In the genomic region with DNA sequence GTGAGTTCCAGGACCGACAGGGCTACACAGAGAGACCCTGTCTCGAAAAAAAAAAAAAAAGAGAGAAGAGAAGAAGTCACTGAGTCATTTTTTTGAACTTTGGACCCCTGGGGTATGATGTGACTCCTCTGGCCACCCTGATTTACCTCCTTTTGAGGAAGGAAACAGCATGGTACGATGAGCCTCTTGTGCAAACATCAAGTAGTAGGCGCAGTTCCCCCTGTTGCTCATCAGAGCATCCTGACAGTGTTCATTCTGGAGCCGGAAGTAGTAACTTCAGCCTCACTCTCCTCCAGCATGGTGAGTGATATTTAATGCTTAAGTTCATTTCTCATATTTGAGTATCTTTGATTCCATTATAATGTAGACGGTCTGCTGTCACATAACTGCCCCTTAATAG, we compare ENCODE assay signal across 29 mouse cellular contexts.
DNase-seq lines count a peak whose midpoint lies in the region; ATAC-seq lines count a peak whose summit lies in the region.
"Had no signal": no experiment of that assay in that cellular context is flagged by ENCODE, and none has a peak within 500 bp of the region (broad histone marks: within the 10 kb centered on the region; RNA-seq: fewer than 3 reads in every experiment).

No protein-coding gene starts in this region.

- peak overlapping the region; percentile 17; the same call in 1 of the 2 replicates for H3K27ac ChIP-seq in macrophage
- no peak overlapping the region for H3K27ac ChIP-seq in midbrain, embryonic 10.5 days (replicated peaks)
- H3K27ac ChIP-seq: embryonic facial prominence, embryonic 12.5 days; forebrain, embryonic 15.5 days; heart, adult 2 months; hindbrain, embryonic 15.5 days; limb, embryonic 10.5 days; limb, embryonic 15.5 days; liver, embryonic 13.5 days; lung, embryonic 15.5 days; midbrain, embryonic 13.5 days; stomach, embryonic 15.5 days had no signal

- no peaks in the 10 kb centered on the region for H3K9me3 ChIP-seq in midbrain, embryonic 10.5 days (replicated peaks)
- H3K9me3 ChIP-seq: embryonic facial prominence, embryonic 12.5 days; forebrain, embryonic 15.5 days; heart, embryonic 12.5 days; hindbrain, embryonic 15.5 days; limb, embryonic 10.5 days; limb, embryonic 15.5 days; liver, embryonic 13.5 days; lung, embryonic 15.5 days; megakaryocyte, embryonic 14.5 days; midbrain, embryonic 13.5 days; stomach, embryonic 15.5 days had no signal

- H3K79me2 ChIP-seq in macrophage (ENCODE audit: inconsistent target), result peaks cover 92% of the 10 kb centered on the region

- no peaks in the 10 kb centered on the region; the same call in 1 of the 2 replicates for H3K36me3 ChIP-seq in macrophage (ENCODE audit: inconsistent target)
- H3K36me3 ChIP-seq in midbrain, embryonic 10.5 days, result 0 out of 2 replicates have a peak, but pooled peaks cover 3% of the 10 kb centered on the region
- H3K36me3 ChIP-seq: embryonic facial prominence, embryonic 12.5 days; forebrain, embryonic 15.5 days; hindbrain, embryonic 15.5 days; limb, embryonic 10.5 days; limb, embryonic 15.5 days; liver, embryonic 13.5 days; lung, embryonic 15.5 days; midbrain, embryonic 13.5 days; stomach, embryonic 15.5 days had no signal

- WGBS in macrophage (ENCODE audit: missing documents), result 24% methylated on average over 5 of the region's 6 CpGs
- 92% methylated on average over 6 of the region's 6 CpGs for WGBS in midbrain, embryonic 10.5 days

- DNase-seq in lung, adult 18-20 months, result peak; percentile 16 to 21
- no peak for DNase-seq in lung, postnatal 14 days
- DNase-seq in B cell, adult 2 months, result peak; percentile 45 to 51
- no peak for DNase-seq in cerebellum, adult 9-11 months
- DNase-seq in midbrain, embryonic 10.5 days (ENCODE audit: low spot score), result no peak
- DNase-seq: adrenal gland, adult 2 months; adrenal gland, postnatal 36 days; cerebellum, adult 2 months; cerebellum, postnatal 36 days; embryo, embryonic 11 days; gastrocnemius, postnatal 25 days; heart, adult 2 months; kidney, adult 9 months; kidney, postnatal 14 days; layer of hippocampus, adult 9-11 months; liver, embryonic 13.5 days; right cerebral cortex, adult 18-20 months had no signal

- H3K4me3 ChIP-seq in macrophage (ENCODE audit: inconsistent target), result no peak overlapping the region
- no peak overlapping the region for H3K4me3 ChIP-seq in midbrain, embryonic 10.5 days
- H3K4me3 ChIP-seq: embryonic facial prominence, embryonic 12.5 days; forebrain, embryonic 15.5 days; heart, adult 2 months; heart, embryonic 12.5 days; hindbrain, embryonic 15.5 days; limb, embryonic 10.5 days; limb, embryonic 15.5 days; liver, embryonic 13.5 days; lung, embryonic 15.5 days; megakaryocyte, embryonic 14.5 days; midbrain, embryonic 13.5 days; stomach, embryonic 15.5 days had no signal

- no peaks in the 10 kb centered on the region for H3K27me3 ChIP-seq in midbrain, embryonic 10.5 days (ENCODE audit: low read depth, poor library complexity, severe bottlenecking)
- H3K27me3 ChIP-seq: embryonic facial prominence, embryonic 12.5 days; forebrain, embryonic 15.5 days; heart, embryonic 12.5 days; hindbrain, embryonic 15.5 days; limb, embryonic 15.5 days; liver, embryonic 13.5 days; lung, embryonic 15.5 days; megakaryocyte, embryonic 14.5 days; midbrain, embryonic 13.5 days; stomach, embryonic 15.5 days had no signal

- H3K4me1 ChIP-seq in midbrain, embryonic 10.5 days, result peaks cover 19% of the 10 kb centered on the region

- peak; percentile 59 for ATAC-seq in neutrophil, adult 5-6 weeks (ENCODE audit: extremely low read depth, insufficient number of reproducible peaks, low FRiP score, poor library complexity, severe bottlenecking)
- ATAC-seq: forebrain, embryonic 15.5 days; midbrain, embryonic 13.5 days had no signal

Comparison
In these comparisons a context has a peak if more than half of its experiments do, and no peak if none do; other contexts are left out.
1. DNase-seq: peak in lung, adult 18-20 months (2 of 2) and B cell, adult 2 months (2 of 2); none in lung, postnatal 14 days (single experiment), cerebellum, adult 9-11 months (single experiment) and midbrain, embryonic 10.5 days (single experiment).